Mouse (Mus musculus) cerebral cortex, adult 2 months (tissue): ENCODE measurements around the gene Cdc25b.

Experiments used
- WGBS: fragments of 180-500 bp; shearing (Covaris S2); methylation state at CpG from one replicate; pipeline ENCODE4 v1.1.7; 2018; 5-methylcytosine and 5-hydroxymethylcytosine counted together

The Cdc25b gene

GRCm38 (mm10) chr2:131190344-131191004 lies 3.7 kb downstream of the Cdc25b start:
- WGBS = 78% methylated on average over 10 of the region's 10 CpGs

GRCm38 (mm10) chr2:131191005-131191390 lies 4.2 kb downstream of the Cdc25b start:
- 77% methylated on average over 7 of the region's 7 CpGs for WGBS

- WGBS = 93% methylated on average over 16 of the region's 16 CpGs
Observed at GRCm38 (mm10) chr2:131196606-131197316, 10.0 kb downstream of the Cdc25b start.

- 84% methylated on average over 2 of the region's 2 CpGs for WGBS
Observed at GRCm38 (mm10) chr2:131200710-131201109, 14.0 kb downstream of the Cdc25b start.

GRCm38 (mm10) chr2:131201262-131201661 lies 14.5 kb downstream of the Cdc25b start:
- WGBS = 73% methylated on average over 3 of the region's 3 CpGs

GRCm38 (mm10) chr2:131203816-131204409 lies 17.2 kb downstream of the Cdc25b start:
- WGBS = 66% methylated on average over 6 of the region's 6 CpGs

GRCm38 (mm10) chr2:131204410-131204981 lies 17.7 kb downstream of the Cdc25b start:
- 13% methylated on average over 7 of the region's 7 CpGs for WGBS

- 83% methylated on average over 8 of the region's 8 CpGs for WGBS
Observed at GRCm38 (mm10) chr2:131205521-131206182, 18.9 kb downstream of the Cdc25b start.

- WGBS = 87% methylated on average over 4 of the region's 4 CpGs
Observed at GRCm38 (mm10) chr2:131206778-131207177, 20.0 kb downstream of the Cdc25b start, which contains the start of gene Ap5s1. Gene Ap5s1 (plus strand): TSS chr2:131207078.

- WGBS = 87% methylated on average over 2 of the region's 2 CpGs
Observed at GRCm38 (mm10) chr2:131208356-131208755, 21.6 kb downstream of the Cdc25b start.

- 66% methylated on average over 4 of the region's 4 CpGs for WGBS
Observed at GRCm38 (mm10) chr2:131209125-131209795, 22.5 kb downstream of the Cdc25b start.

- under 1% methylated on average over 50 of the region's 50 CpGs for WGBS
Observed at GRCm38 (mm10) chr2:131209969-131210792, 23.4 kb downstream of the Cdc25b start.

GRCm38 (mm10) chr2:131211026-131211615 lies 24.4 kb downstream of the Cdc25b start:
- WGBS = 30% methylated on average over 9 of the region's 9 CpGs

- 79% methylated on average over 7 of the region's 7 CpGs for WGBS
Observed at GRCm38 (mm10) chr2:131213773-131214172, 27.0 kb downstream of the Cdc25b start.

- WGBS = 70% methylated on average over 7 of the region's 7 CpGs
Observed at GRCm38 (mm10) chr2:131215941-131216858, 29.5 kb downstream of the Cdc25b start.

GRCm38 (mm10) chr2:131220030-131220429 lies 33.3 kb downstream of the Cdc25b start:
- 68% methylated on average over 4 of the region's 4 CpGs for WGBS

- WGBS = 85% methylated on average over 3 of the region's 3 CpGs
Observed at GRCm38 (mm10) chr2:131221853-131222515, 35.2 kb downstream of the Cdc25b start.

GRCm38 (mm10) chr2:131222562-131222961 lies 35.8 kb downstream of the Cdc25b start:
- 30% methylated on average over 5 of the region's 5 CpGs for WGBS
